Mouse (Mus musculus): Measurements from ENCODE around the gene Slc35a1. TPM values are rescaled to one million over a fixed set of nuclear protein-coding genes. Genes with fewer than 3 reads are reported as not detected.

Gene Slc35a1
- total RNA-seq, 2 experiments from 2014 or later = 20.8 to 26.3 TPM

DNA sequence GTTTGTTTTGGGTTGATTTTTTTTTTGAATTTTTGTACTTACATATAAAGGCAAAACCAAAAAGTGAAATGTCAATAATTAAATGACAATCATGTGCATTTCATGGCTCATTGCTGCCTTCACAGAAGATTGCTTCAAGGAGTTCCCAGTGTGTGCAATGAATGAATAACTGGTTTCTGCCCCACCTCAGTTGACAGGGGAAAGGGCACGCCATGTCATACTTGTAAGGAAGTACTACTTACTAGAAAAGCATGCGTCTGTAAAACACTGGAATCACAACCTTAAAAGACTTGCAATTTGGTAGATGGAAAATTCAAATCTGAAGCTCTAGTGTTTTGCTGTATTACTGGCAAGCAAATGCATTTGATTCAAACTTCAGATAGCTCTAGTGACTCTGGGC lies 28.2 kb downstream of the Slc35a1 start:
- no peak for DNase-seq (ENCODE audit: low spot score in 2 of 2)
- intact Hi-C loops (cut with DNase I) = no loop called here

DNA sequence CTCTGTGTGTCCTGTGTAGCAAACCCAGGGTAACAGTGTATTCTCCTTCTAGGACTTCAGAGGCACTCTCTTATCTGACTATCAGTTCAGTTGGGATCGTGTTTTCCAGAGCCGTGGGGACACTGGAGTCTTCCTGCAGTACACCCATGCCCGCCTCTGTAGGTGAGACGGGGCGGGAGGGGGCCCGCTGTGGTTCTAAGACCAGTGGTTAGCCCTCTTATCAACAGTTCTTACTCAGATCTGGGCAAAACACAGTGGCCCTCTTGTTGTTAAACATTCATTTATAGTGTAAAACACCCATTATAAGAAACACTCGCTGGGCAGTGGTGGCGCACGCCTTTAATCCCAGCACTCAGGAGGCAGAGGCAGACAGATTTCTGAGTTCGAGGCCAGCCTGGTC lies 31.1 kb downstream of the Slc35a1 start:
- intact Hi-C loops (cut with DNase I) = no loop called here
- no peak for DNase-seq (ENCODE audit: low spot score in 2 of 2)

DNA sequence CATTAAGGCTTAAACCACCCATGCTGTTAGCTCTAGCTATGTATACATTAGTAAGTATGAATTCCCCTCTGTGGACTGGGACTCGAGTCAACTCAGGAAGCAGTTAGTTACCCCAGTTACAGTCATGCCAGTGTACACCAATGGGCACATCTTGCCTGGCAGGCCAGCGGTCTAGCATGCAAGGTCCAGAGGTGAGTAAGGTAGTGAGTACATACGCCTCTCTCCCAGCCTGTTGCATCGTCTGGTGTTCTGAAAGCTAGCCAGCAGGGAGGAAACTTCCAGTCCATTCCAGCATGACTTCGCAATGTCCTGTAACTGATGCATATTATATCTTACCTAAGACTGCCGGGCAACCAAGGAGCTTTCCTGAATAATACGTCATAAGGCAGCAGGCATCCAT lies 34.1 kb downstream of the Slc35a1 start:
- intact Hi-C loops (cut with DNase I) = no loop called here
- no peak for DNase-seq (ENCODE audit: low spot score in 2 of 2)

DNA sequence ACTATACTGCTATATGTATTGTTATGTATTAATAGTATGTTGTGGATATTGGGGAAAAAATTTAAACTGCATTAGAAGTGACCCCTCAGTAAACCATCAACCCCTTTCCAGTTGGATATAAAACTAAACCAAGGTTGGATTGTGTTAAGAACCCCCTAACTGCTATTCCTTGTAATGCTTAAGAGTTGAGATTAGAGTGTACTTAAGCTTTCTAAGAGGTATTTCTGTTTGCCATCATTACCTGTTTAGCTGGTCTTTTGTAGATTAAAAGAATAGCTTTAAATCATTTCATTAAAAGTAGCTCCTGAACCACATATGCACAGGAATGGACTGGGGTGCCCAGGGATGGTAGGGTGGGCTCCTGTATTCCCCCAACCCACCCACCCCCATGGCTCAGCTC lies 42.5 kb downstream of the Slc35a1 start:
- intact Hi-C loops (cut with DNase I) = no loop called here
- DNase-seq (ENCODE audit: low spot score in 2 of 2) = no peak

DNA sequence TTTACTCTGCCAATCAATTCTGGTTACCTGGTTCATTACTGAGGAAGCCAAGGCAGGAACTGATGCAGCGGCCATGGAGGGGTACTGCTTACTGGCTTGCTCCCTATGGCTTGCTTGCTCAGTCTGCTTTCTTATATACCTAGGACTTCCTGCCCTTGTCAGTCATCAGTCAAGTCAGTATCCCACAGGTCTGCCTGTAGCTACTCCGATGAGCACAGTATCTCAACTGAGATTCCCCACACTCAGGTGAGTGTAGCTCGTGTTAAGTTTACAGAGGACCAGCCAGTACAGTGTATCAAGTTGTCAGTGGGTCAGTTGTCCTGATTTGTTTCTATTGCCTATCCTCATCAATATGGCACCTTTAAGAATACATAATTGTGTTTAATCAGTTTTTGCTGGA lies 46.5 kb downstream of the Slc35a1 start:
- no peak for DNase-seq (ENCODE audit: low spot score in 2 of 2)
- intact Hi-C loops (cut with DNase I) = no loop called here

DNA sequence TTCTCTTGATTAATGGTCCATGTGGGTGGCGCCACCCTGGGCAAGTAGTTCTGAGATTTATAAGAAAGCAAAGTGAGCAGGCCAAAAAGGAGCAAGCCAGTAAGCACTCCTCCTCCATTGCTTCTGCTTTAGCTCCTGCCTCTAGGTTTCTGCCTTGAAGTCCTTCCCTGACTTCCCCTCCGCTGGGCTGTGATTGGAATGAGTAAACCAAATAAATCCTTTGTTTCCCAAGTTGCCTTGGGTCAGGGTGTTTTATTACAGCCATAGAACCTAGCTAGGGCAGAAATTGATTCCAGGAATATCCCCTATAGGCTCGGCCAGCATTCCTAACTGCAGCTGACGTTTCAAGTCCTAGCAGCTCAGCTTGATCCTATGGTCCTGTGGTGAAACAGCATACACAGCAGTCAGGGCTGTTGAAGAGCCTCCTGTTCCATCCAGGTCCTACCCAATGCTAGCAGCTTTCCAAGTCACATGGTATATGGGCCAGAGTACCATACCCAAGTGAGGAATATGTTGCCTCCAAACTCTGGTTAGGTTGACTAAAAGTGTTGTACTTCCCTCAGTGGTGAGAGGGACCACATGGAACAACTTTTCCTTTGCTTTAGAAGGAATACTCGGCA lies 47.4 kb downstream of the Slc35a1 start:
- DNase-seq (ENCODE audit: low spot score in 2 of 2) = no peak
- intact Hi-C loops (cut with DNase I) = no loop called here

DNA sequence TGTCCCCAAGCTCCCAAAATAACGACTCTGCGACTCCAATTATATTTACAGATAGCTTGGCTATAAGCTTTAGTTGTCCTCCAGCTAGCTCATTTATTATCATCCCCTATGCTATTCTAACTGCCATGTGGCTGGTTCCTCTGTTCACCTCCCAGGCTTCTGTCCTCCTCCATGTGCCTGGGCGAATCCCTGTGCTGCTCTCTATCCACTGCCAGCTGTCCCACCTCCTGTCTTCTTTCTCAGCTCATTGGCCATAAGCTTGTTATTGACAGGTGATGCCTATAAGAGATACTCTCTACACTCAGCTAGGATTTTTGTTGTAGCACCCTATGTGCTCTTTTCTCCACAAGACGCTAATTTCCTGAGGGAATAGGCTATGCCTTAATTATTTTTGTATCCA lies 49.4 kb downstream of the Slc35a1 start:
- intact Hi-C loops (cut with DNase I) = no loop called here
- no peak for DNase-seq (ENCODE audit: low spot score in 2 of 2)

DNA sequence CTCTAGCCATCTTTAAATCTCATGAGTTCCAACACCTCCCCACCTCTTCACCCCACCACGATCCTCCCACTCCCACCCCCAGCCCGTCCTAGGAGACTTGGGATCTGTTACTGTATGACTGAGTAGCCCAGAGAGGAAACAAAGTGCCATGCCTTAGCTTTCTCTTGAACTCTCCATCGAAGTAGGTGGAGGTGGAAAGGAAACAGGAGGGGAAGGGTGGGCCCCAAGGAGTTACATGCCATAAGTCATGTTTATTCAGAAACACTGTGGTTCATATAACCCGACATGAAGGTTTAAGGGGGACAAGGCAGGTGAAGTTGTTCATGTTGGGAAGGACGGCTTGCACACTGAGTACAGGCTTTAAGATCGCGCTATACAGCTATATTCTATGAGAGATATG lies 49.9 kb downstream of the Slc35a1 start:
- no peak for DNase-seq (ENCODE audit: low spot score in 2 of 2)
- intact Hi-C loops (cut with DNase I) = no loop called here

DNA sequence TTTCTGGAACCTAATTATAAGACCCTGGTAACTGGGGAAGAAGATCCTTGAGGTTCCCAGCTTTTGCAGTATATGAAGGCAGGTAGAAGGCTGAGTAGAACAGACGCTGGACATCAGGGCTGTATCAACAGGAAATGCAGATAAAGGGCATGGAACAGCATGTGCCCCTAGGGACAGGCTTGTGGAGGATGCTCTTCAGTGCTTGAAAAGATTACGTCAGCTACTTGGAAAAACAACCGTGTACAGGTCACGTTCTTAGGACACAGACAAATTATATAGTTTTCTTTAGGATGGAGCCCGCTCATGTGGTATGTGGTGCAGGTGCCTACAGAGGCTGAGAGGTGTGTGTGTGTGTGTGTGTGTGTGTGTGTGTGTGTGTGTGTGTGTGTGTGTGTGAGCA lies 51.2 kb downstream of the Slc35a1 start:
- DNase-seq (ENCODE audit: low spot score in 2 of 2) = no peak
- intact Hi-C loops (cut with DNase I) = no loop called here

DNA sequence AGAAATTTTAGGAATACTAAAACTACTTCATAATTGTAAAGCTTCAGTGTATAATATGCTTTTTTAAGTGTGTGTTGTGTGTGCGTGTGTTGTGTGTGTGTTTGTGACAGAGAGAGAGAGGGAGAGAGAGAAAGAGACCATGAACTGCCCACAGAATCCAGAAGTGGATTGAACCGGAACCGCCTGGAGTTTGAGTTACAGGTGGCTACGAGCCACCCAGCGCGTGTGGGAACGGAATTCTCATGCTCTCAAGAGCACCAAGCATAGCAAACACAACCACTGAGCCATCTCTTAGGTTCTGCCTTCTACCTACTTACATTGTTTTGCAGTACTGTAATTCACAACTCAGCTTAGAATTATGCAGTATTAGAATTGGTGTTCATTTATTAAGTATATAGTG lies 53.1 kb downstream of the Slc35a1 start:
- intact Hi-C loops (cut with DNase I) = no loop called here
- no peak for DNase-seq (ENCODE audit: low spot score in 2 of 2)

DNA sequence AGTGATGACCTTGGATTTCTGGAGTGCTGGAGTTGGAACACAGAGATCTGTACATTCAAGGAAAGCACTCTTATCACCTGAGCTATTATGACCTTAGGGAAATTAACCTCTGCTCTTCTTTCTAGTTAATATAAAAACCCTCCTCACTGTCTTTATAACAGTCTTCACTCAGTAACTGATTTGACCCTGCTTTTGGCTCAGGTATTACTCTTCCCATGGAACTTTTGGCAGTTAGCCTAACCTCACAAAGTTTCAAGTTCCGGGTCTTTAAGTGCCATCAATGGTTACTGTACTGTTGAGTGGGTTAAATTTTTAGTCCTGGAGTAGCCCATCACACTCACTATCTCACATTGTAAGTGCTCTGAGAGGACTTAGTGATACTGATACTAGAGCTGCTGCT lies 57.3 kb downstream of the Slc35a1 start:
- no peak for DNase-seq (ENCODE audit: low spot score in 2 of 2)
- intact Hi-C loops (cut with DNase I) = no loop called here

DNA sequence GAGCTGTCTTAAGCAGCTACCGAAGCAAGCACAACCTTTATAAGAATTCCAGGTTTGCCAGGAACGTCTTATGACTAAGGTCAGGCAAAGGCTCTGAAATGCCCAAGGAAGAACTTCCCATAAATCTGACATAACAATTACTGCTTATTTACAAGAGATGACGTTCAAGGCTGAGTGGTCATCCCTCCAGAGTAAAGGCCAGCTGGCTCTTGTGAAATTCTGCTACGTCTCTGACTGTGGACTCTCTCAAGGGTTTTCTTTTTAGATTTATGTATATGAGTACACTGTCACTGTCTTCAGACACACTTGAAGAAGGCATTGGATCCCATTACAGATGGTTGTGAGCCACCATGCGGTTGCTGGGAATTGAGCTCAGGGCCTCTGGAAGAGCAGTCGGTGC lies 60.8 kb downstream of the Slc35a1 start:
- DNase-seq (ENCODE audit: low spot score in 2 of 2) = no peak
- intact Hi-C loops (cut with DNase I) = no loop called here

DNA sequence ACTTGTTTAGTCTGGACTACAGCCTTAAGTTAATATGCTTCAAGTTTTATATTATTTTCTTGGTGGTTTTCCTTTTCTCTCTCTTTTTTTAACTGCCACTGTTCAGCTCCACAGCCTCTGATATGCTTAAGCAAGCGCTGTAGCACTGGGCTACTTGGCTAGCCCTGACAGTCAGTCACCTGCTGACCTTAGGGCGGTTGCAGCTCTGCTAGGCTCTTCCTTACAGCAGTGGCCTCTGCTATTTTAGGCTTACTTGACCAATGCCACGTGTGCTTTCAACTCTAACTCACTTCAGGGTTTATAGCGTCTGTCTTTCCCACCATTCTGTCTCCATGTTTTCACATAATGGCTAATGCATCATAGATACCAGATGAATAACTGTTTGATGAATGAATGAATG lies 61.7 kb downstream of the Slc35a1 start:
- intact Hi-C loops (cut with DNase I) = no loop called here
- DNase-seq (ENCODE audit: low spot score in 2 of 2) = no peak

DNA sequence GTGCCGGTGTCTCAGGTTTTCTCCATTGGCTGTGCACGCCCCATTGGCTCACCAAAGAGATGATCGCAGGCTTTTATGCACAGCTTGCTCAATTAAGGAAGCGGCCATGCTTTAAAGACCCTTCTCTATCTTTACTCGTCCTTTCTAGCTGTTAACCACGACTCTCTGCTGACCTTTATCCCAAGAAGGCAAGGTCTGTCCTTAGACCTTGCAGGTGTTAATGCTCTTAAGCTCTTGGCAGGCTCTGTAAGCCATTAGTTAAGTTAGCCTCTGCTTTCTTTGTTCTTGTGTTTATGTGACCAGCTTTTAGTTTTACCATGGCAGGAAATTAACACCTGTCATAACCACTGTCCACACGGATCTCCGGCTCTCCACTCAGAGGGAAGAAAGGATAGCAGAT lies 71.1 kb downstream of the Slc35a1 start:
- DNase-seq (ENCODE audit: low spot score in 2 of 2) = no peak
- intact Hi-C loops (cut with DNase I) = no loop called here

DNA sequence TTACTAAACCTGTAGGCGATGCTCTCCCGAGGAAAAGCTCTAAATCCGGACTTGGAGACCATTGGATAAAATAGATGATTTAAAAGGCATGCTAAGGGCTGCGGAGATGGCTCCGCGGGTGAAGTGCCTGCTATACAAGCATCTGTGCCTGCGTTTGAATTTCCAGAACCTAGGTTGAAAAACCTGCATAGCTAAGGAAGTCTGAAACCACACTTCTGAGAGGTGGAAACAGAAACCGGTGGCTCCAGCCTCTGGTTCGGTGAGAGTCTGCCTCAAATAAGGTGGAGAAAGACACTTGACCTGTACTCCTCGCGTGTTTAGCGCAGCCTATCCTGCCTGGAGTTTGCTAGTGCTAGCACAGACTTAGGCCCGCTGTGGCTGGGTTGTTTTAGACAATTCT lies 71.9 kb downstream of the Slc35a1 start:
- peak; percentile 35 to 40 for DNase-seq (ENCODE audit: low spot score in 2 of 2)

DNA sequence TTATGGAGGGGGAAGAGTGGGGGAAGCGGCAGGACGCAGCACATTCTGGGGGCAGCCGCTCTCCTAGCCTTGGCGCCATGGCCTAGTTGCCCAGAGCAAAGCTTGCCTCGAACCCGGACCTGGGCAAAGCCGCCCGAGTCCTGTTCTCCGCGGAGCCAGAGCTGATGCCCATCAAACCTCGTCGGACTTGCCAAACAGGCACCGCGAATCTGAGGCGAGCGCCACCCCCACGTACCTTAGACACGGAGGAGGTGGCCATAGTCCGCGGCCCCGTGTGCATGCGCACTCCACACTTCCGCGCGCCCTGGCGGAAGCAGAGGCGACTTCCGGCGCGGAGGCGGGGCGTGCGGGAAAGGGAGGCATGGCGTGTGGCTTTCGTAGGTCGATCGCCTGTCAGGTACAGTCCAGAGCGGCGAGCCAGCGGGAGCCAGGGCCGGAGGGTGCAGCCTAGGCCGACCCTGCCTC lies 72.6 kb downstream of the Slc35a1 start, which contains the start of the genes Orc3 and Rars2:
Orc3 (minus strand) TSS at position 315 of the 465 bp plus-strand sequence.
Rars2 (plus strand) TSS at position 328 of the 465 bp plus-strand sequence.
- peak; percentile 94 to 97 for DNase-seq (ENCODE audit: low spot score in 2 of 2)
- intact Hi-C loops (cut with DNase I) = loop anchor here (1.0 kb wide), 1 partner anchor 73 kb away; the partner anchor contains the start of gene Slc35a1

More for the DNA sequence above, 71.9 kb downstream of the Slc35a1 start:
- intact Hi-C loops (cut with DNase I) = loop anchor here (1.0 kb wide), 1 partner anchor 72 kb away; the partner anchor contains the start of gene Slc35a1

DNA sequence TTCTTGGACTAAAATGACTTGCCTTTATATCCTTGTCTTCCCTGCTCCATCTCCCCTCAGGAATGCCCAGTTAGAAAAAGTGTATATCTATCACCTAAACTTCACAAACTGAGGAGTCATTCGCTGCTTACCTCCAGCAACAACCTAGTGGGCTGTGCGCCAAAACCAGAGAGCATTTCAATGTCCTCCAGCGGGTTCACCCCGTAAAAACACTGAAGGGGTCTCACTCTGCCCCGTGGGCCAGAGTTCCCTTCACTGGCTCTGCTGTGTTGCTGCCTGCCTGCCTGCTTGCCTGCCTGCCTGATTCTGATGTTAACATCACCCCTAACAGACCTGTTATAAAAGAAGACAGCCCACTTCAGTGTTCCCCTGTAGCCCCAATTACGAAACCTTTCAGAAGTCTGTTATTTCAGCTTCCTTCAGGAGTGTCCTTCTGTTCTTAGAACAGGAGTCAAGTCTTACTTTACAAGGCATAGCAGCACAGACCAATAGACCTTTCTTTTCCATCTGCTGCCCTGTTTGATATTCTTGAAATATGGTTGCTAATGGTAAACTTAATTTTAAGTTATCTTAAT lies 73.6 kb downstream of the Slc35a1 start:
- intact Hi-C loops (cut with DNase I) = no loop called here
- DNase-seq (ENCODE audit: low spot score in 2 of 2) = no peak

Other genes with a start within 250 kb of the Slc35a1 start
- 100 to 1,000 TPM; 105 TPM for gene Akirin2, start 136.5 kb downstream of the Slc35a1 start, total RNA-seq (2021)
- 10 to 100 TPM; 36.7 to 46.9 TPM for gene Orc3, start 72.5 kb downstream of the Slc35a1 start, total RNA-seq (2021)
- 10 to 100 TPM; 22.7 to 25.3 TPM for gene Rars2, start 72.5 kb downstream of the Slc35a1 start, total RNA-seq (2021)
- gene Cfap206, start 42.8 kb upstream of the Slc35a1 start, total RNA-seq (2021) = 1 to 10 TPM; 1.8 to 2.0 TPM
- gene Gm136, start 68.8 kb upstream of the Slc35a1 start, total RNA-seq (2021) = not detected
- gene Smim8, start 91.0 kb upstream of the Slc35a1 start, total RNA-seq (2021) = 10 to 100 TPM; 18.1 to 22.9 TPM
- gene Zfp292, start 195.5 kb upstream of the Slc35a1 start, total RNA-seq (2021) = 10 to 100 TPM; 24.0 to 29.4 TPM
- gene Cga, start 206.3 kb upstream of the Slc35a1 start, total RNA-seq (2021) = not detected

Data from left cerebral cortex, postnatal 36 days (tissue).